Mouse (Mus musculus) G1E (cell line): ENCODE measurements at regions not wholly inside any gene's neighbourhood (a gene's known extent, or its start where the extent isn't known, plus 50 kb on each side); places are given as distances from the start of the nearest gene placed in this dataset.

ENCODE experiments used
- CTCF ChIP-seq: IDR thresholded peaks from 2 replicates; pipeline ENCODE4 v1.5.1; 2012; ENCODE audit warnings: low read depth, low read length, inconsistent platforms, mixed read lengths
- GATA1 ChIP-seq: IDR thresholded peaks from 2 replicates; pipeline ENCODE4 v1.6.1; 2012; ENCODE audit warnings: borderline replicate concordance, low read length, inconsistent platforms, mixed read lengths
- GATA2 ChIP-seq: IDR thresholded peaks from 2 replicates; pipeline ENCODE4 v1.6.1; 2012; ENCODE audit warnings: low read depth, low read length, inconsistent platforms, borderline replicate concordance
- TAL1 ChIP-seq: conservative IDR thresholded peaks from 2 replicates; pipeline ENCODE4 v1.6.1; 2012; ENCODE audit warnings: low read depth, low read length, inconsistent platforms, mixed read lengths

DNA sequence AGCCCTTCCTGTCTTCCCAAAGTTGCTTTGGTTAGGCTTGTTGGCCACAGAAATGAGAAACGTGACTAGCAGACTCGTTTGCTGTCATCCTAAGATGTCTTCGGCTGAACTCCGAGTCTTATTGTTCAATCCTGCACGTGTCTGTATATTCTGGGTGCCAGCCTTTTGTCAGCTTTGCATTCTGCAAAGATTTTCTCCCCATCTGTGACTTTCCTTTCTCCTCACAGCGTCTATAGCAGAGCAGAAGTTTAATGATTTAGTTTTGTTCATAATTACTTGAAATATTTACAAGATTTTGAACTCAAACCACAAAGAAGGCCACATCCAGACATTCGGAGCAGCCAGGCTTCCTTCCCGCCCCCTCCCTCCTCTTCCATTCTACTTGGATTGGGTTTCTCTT is 152.5 kb downstream of the Kif26a start:
- no peak for TF ChIP-seq GATA1
- TF ChIP-seq CTCF = no peak
- TF ChIP-seq GATA2 = no peak
- no peak for TF ChIP-seq TAL1
